Comparison of ENCODE assay signal across 21 mouse cellular contexts in the genomic region with DNA sequence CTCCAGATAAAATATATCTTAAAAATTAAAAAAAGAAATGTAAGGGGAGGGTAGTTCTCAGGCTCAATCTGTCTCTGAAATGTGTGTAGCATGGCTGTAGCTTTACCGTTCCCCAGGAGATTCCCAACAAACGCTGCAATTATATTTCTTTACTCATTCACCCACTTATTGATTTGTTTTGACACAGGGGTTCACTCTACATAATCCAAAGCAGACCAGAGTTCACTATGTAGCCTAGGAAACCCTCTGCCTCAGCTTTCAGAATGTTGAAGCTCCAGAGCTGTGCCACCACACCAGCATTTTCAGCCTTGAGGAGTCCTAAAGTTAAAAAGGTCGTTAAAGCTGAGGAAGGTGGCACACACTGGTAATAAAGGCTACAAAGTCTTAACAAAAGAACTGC.
"Had no signal": no experiment of that assay in that cellular context is flagged by ENCODE, and none has a peak within 500 bp of the region (broad histone marks: within the 10 kb centered on the region; RNA-seq: fewer than 3 reads in every experiment).

No protein-coding gene starts in this region.

- H3K4me3 ChIP-seq: limb, embryonic 12.5 days; limb, embryonic 15.5 days; lung, embryonic 15.5 days; midbrain, embryonic 12.5 days; midbrain, embryonic 15.5 days; neural tube, embryonic 12.5 days; neural tube, embryonic 15.5 days; stomach, embryonic 15.5 days had no signal

- ATAC-seq: intestine, embryonic 16.5 days; midbrain, embryonic 15.5 days had no signal

- DNase-seq: kidney, adult 18-20 months; kidney, adult 9 months; kidney, postnatal 14 days; kidney, postnatal 4 days; left cerebral cortex, postnatal 4 days; lung, adult 18-20 months; lung, postnatal 14 days; lung, postnatal 4 days; right cerebral cortex, adult 18-20 months; right cerebral cortex, postnatal 14 days; spleen, adult 18-20 months; thymus, postnatal 25 days had no signal

- H3K27me3 ChIP-seq: limb, embryonic 12.5 days; limb, embryonic 15.5 days; lung, embryonic 15.5 days; neural tube, embryonic 12.5 days; stomach, embryonic 15.5 days had no signal

- H3K36me3 ChIP-seq: limb, embryonic 12.5 days; limb, embryonic 15.5 days; lung, embryonic 15.5 days; midbrain, embryonic 12.5 days; midbrain, embryonic 15.5 days; neural tube, embryonic 12.5 days; neural tube, embryonic 15.5 days; stomach, embryonic 15.5 days had no signal

- H3K4me2 ChIP-seq: limb, embryonic 12.5 days; limb, embryonic 15.5 days; lung, embryonic 15.5 days; midbrain, embryonic 12.5 days; midbrain, embryonic 15.5 days; neural tube, embryonic 12.5 days; neural tube, embryonic 15.5 days; stomach, embryonic 15.5 days had no signal

- H3K9me3 ChIP-seq: limb, embryonic 12.5 days; limb, embryonic 15.5 days; lung, embryonic 15.5 days; midbrain, embryonic 12.5 days; midbrain, embryonic 15.5 days; neural tube, embryonic 12.5 days; neural tube, embryonic 15.5 days; stomach, embryonic 15.5 days had no signal

- H3K4me1 ChIP-seq: limb, embryonic 12.5 days; lung, embryonic 15.5 days; midbrain, embryonic 12.5 days; midbrain, embryonic 15.5 days; neural tube, embryonic 12.5 days; neural tube, embryonic 15.5 days; stomach, embryonic 15.5 days had no signal

- H3K27ac ChIP-seq: limb, embryonic 12.5 days; limb, embryonic 15.5 days; lung, embryonic 15.5 days; midbrain, embryonic 12.5 days; midbrain, embryonic 15.5 days; neural tube, embryonic 12.5 days; neural tube, embryonic 15.5 days; stomach, embryonic 15.5 days had no signal

- H3K9ac ChIP-seq: limb, embryonic 12.5 days; limb, embryonic 15.5 days; lung, embryonic 15.5 days; midbrain, embryonic 12.5 days; midbrain, embryonic 15.5 days; neural tube, embryonic 12.5 days; neural tube, embryonic 15.5 days; stomach, embryonic 15.5 days had no signal
